Mouse (Mus musculus) left cerebral cortex, adult 9 months (tissue): ENCODE measurements around the gene Hsp90aa1.
"Not testable (repeated sequence)": the region's sequence is repeated elsewhere in the genome, so short reads cannot be mapped to it uniquely, and the experiment has no call there.

Experiments used
- DNase-seq, 2 experiments: peaks; one replicate each; pipeline ENCODE4 v3.0.0; 2022; ENCODE audit warnings: low spot score in 2 of 2

The Hsp90aa1 gene

GRCm38 (mm10) chr12:110702556-110702955 is at the start of gene Hsp90aa1:
TSS of gene Hsp90aa1 (minus strand) at chr12:110702728.
- no peak for DNase-seq

GRCm38 (mm10) chr12:110750770-110751439 is 48.4 kb upstream of the Hsp90aa1 start:
- DNase-seq: no peak

GRCm38 (mm10) chr12:110738158-110738921 is 35.8 kb upstream of the Hsp90aa1 start:
- DNase-seq: no peak

GRCm38 (mm10) chr12:110737170-110738157 is 34.9 kb upstream of the Hsp90aa1 start, which contains the start of gene Wdr20:
TSS of gene Wdr20 (plus strand) at chr12:110737944.
- peak; percentile 87 to 97 for DNase-seq

- no peak for DNase-seq
Observed at GRCm38 (mm10) chr12:110736641-110737040, 34.1 kb upstream of the Hsp90aa1 start.

GRCm38 (mm10) chr12:110733254-110733653 is 30.7 kb upstream of the Hsp90aa1 start:
- not testable (repeated sequence) for DNase-seq

GRCm38 (mm10) chr12:110726428-110726827 is 23.9 kb upstream of the Hsp90aa1 start:
- DNase-seq: no peak

- DNase-seq: no peak
Observed at GRCm38 (mm10) chr12:110725489-110725888, 23.0 kb upstream of the Hsp90aa1 start.

GRCm38 (mm10) chr12:110725051-110725450 is 22.5 kb upstream of the Hsp90aa1 start:
- no peak for DNase-seq

DNA sequence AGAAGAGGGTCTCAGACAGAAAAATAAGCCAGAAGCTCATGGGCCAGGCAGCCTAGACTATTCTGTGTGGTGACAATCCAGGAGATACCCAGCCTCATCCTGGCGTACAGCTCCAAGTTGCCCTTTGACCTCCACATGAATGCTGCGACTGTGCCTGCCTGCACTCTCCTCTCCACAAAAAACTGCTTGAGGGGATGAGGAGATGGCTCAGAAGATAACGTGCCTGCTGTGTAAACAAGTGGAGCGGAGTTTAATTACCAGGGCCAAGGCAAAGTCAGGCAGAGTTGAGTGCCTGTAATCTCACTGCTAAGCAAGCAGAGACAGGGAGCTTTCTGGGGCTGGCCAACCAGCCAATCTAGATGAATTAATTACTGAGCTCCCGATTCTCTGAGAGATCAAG is 13.5 kb upstream of the Hsp90aa1 start:
- DNase-seq: no peak

DNA sequence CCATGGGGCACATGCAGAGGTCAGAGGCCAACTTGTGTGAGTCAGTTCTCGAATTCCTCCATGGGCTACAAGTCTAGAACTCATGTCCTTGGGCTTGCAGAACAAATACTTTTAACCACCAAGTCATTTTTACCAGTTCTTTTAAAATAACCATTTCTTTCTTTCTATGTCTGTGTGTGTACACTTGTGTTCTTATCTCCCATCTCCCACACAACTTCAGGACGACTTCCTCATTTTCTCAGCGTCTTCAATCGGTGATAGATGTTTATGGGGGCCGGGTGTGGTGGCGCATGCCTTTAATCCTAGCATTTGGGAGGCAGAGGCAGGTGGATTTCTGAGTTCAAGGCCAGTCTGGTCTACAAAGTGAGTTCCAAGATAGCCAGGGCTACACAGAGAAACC is 11.7 kb upstream of the Hsp90aa1 start:
- no peak for DNase-seq

DNA sequence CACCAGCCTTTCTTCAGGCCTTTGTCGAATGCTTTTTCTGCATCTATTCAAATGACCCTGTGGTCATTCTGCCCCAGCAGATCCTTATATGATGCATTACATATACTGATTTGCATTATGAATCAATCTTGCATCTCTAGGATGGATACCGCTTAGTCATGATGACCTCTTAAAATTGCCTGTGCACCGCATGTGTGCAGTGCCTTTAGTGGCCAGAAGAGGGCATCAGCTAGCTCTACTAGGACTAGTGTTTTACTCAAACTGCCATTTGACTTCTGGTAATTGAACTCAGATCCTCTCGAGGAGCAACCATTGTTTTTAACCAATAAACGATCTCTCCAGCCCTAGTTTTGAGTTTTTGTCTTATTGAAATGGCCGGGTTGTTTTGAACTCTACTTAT is 11.3 kb upstream of the Hsp90aa1 start:
- DNase-seq: no peak

- no peak for DNase-seq
Observed at GRCm38 (mm10) chr12:110711270-110711669, 8.7 kb upstream of the Hsp90aa1 start.

DNA sequence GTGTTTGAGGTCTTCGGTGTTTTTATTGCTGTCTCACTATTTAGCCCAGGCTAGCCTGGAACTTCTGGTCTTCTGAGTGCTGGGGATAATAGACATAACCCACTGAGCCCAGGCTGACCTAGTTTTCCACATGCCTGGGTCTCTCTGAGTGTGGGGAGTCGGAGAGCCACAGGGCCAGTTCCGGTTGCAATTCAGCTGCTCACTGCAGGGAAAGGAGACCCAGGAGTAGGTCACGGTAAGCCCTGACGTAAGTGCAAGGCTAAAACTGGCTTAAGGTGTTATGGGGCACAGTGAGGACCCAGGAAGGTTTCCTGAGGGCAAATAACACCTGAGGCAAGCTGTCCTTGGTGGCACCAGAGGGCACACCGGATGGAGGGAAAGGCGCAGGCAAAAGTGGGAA is 4.9 kb upstream of the Hsp90aa1 start:
- DNase-seq: no peak

DNA sequence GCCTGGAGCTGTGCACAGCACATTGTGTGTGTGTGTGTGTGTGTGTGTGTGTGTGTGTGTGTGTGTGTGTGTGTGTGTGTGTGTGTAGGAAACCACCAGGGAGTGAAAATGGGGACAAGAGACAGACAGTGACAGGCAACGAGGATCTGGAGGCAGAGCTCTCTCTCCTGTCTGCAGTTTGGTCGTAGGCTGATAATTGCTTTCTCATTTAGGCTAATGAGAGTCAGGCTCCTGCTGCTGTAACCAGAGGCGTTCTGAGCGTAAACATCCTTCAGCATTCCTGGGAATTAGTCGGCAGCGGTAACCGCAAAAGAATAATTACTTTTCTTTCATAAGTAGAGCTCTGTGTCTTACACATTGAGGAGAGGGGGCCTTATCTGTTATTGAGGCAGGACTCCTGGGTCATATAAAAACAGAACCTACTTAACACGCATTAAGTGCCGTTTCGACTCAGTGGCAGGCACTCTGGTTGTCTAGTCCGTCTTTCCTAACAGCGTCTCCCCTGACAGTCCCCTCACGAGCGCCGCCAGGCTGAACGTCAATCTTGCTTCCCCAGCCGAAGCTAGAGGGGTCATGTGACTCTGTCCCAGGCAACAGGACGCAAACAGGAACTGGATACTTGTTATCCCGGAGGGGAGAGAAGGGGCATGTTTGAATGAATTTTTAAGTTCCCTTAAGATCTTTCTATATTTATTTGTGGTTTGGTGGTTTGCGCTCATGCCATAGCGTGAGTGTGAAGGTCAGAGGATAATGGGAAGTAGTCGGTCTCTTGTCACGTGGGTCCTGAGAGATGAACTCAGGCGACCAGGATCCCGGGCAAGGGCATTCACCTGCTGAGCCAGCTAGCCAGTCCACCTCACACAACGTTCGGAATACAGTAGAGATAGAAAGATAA is 4.1 kb upstream of the Hsp90aa1 start:
- no peak for DNase-seq

GRCm38 (mm10) chr12:110705419-110705818 is 2.9 kb upstream of the Hsp90aa1 start:
- not testable (repeated sequence) for DNase-seq

- no peak for DNase-seq
Observed at GRCm38 (mm10) chr12:110703682-110704081, 1.2 kb upstream of the Hsp90aa1 start.

DNA sequence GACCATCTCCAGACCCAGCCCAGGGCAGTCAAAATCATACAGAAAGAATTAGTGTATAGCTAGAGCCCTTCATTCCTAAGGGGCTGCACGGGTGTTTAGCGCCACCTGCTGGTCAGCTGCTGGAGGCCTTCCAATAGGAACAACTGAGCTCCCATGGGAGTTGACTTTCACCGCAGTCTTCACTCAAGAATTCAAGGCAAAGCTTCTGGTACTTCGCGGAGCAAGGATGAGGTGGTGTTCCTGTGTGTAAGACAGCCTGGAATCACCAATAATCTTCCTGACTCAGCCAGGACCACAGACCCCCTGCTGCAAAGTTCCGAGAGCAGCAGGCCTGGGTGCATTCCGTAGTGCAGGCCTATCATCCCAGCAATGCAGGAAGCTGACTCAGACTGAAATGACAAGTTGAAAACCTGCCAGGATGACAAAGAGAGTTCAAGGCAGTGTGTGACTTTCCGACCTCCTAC is 512 bp upstream of the Hsp90aa1 start:
- peak in 1 of 2 experiments; percentile 88 for DNase-seq

DNA sequence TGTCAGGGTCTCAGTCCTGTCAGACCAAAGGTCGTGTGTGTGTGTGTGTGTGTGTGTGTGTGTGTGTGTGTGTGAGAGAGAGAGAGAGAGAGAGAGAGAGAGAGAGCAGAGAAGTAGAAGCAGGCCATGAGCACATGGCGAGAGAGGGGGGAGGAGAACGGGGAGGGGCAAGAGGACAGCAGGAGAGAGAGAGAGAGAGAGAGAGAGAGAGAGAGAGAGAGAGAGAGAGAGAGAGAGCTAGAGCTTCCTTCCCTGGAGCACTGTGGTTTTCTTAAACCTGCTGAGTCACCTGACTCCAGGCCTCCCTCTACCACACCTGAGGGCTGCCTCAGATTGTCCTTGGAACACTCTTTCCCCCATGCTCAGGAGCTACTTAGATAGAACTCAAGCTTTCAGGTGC is 1.2 kb downstream of the Hsp90aa1 start:
- DNase-seq: not testable (repeated sequence)

- no peak for DNase-seq
Observed at GRCm38 (mm10) chr12:110700730-110701129, 1.8 kb downstream of the Hsp90aa1 start.

- no peak for DNase-seq
Observed at GRCm38 (mm10) chr12:110699171-110699547, 3.4 kb downstream of the Hsp90aa1 start.
